Mouse (Mus musculus) left cerebral cortex, postnatal 36 days (tissue): Measurements from ENCODE around the gene Cryab. TPM values are rescaled to one million over a fixed set of nuclear protein-coding genes. Genes with fewer than 3 reads are reported as not detected.

ENCODE experiments used
- DNase-seq, 2 experiments: peaks; one replicate each; pipeline ENCODE4 v3.0.0; 2021 to 2022; ENCODE audit warnings: low spot score in 2 of 2, mixed read lengths in 1 of 2
- intact Hi-C: fragments of 180-260 bp; cut with DNase I; formaldehyde crosslinking; loops from one replicate; pipeline ENCODE4 v1.15.1; 2025
- total RNA-seq, 2 experiments: library from RNA; stranded (reverse); gene quantifications; 2 replicates each; pipeline ENCODE4 v1.2.3; 2021

Cryab gene
- total RNA-seq = 100 to 1,000 TPM; 151 to 182 TPM

DNA sequence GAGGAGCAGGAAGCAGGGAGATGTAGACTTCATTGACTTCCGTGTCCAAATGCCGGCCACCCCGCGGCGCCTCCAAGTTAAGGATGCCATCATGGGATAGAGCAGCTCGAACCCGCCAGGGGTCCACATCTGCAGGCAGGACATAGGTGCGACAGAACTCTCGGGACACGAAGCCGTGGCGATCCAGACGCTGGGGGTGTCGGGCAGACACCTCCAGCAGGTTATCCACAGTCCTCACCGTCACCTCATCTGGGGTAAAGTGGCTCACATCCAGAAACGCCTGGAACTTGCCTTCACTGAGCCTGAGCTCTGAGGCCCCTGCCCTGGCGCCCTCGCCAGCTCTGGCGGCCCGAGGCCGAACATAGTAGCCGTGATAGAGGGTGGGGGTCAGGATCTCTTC is at the start of gene Cryab:
Gene Cryab, plus strand, starts transcription at position 3 of the 400 bp plus-strand sequence.
- DNase-seq = no peak
- intact Hi-C loops = no loop called here

DNA sequence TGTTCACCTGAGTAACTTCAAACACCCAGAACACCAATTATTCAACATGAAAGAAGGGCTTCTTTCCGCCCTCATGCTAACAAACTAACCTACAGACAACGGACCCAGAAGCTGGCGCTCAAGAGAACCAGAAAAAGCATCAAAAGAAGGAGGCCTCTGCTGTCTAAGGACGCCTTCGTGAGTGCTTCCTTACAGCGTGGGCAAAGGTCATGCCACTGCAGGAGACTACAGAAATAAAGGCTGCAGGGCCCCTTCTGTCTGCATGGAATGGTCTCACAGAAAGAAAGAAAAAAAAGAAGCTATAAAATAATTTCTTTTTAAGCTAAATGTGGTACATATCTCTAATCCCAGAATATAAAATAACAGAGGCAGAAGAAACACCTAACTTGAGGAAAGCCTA is 46.2 kb upstream of the Cryab start:
- no peak for DNase-seq
- intact Hi-C loops = no loop called here

DNA sequence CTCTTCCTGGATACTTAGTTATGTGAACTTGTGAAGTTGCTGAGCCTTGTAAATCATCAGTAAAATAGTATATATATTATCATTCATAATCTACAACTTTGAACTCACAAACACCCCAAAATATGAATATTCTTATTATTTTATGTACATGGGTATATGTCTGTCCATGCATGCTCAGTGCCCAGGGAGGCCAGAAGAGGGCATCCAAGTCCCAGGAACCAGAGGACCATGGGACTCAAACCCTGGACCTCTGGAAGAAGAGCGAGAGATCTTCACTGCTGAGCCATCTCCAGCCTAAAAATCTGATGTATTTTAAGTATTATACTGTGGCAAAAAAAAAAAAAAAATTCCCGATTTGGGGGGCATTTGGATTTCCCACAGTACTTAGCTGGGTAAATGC is 42.0 kb upstream of the Cryab start:
- intact Hi-C loops = loop anchor here (2.0 kb wide), 1 partner anchor 26 kb away; no protein-coding TSS in a partner anchor
- DNase-seq = no peak

DNA sequence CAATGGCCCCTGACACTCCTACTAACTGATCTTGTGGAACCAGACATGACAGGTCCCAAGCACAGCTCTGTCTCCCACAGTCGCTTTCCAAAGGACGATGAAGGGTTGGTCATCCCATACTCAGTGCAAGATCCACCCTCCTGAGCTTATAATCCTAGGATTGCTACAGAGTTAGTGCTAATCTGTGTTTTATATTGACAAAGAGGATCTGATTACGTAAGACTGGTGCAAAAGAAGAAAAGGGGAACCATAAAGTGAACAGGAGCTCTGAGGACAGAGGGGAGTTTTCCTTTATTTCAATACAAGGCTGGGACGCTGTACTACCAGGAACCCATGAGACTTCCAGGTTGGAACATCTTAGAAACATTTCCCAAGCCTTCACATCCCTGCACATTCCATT is 39.8 kb upstream of the Cryab start:
- no peak for DNase-seq
- intact Hi-C loops = no loop called here

DNA sequence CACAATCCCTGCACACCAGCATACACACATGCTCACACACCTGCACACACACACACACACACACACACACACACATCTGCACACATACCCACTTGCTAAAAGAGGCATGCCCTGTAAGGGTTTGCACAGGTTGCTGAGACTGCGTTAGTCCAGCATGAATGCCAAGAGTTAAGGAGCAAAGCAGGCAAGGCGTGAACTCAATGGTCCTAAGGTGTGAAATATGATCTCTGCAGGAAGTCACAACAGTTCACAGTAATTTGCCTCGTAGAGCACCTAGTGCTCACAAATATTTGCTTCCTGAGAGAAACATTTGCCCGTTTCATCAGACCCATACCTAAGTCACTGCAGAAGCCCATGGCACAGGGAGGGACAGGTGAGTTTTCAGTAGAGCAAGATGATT is 36.9 kb upstream of the Cryab start:
- intact Hi-C loops = no loop called here
- no peak for DNase-seq

DNA sequence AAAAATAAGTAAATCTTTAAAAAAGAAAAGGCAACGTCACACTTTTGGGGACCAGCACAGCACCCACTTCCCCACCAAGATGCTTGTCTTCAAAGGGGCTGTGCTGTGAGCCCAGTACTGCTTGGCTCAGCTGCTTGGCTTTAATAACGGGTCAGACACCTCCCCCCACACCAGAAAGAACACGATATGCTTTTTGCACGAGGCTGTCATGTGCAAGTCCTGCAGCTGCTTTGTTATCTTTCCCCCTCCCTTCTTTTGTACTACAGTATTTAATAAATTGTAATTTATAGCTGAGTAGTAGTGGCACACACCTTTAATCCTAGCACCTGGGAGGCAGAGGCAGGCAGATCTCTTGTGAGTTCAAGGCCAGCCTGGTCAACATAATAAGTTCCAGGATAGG is 32.2 kb upstream of the Cryab start:
- DNase-seq = no peak
- intact Hi-C loops = no loop called here

DNA sequence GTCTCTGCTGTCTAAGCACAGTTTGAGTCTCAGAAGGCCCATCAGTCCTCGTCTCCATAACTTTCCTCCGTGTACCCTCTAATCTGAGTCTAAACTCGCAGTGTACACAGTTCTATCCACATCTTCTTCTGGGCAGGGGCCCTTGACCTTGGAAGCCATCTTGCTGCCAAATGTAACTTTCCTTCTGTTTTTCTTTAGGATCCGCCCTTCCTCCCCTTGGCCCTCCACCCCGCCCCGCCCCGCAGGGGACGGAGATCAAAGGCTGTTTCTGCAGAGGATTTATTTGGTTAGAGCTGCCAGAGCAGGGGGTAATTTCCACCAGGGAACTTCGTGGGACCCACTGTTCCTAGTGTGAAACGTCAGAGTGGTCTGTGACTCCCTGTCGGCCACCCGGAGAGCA is 30.1 kb upstream of the Cryab start:
- DNase-seq = no peak
- intact Hi-C loops = no loop called here

DNA sequence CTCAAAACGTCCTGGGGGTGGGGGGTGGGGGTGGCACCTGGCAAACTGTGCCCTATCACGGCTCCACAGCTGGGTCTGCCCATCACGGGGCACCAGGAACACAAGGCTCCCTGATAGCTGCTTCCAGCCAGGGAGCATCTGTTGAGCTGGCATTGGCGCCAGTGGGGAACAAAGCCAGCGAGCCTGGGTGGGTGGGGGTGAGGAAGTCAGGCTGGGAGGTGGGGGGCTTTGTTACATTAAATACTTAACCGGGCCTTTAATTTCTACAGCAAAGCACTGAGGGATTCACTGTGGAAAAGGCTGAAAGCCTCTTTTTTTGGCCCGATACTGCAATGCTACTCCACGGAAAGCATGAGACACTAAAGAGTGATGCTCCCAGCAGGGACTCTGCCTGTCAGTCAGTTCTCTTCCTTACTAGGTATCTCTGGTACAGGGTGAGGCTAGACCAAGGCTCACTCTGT is 28.6 kb upstream of the Cryab start:
- DNase-seq = no peak
- intact Hi-C loops = no loop called here

DNA sequence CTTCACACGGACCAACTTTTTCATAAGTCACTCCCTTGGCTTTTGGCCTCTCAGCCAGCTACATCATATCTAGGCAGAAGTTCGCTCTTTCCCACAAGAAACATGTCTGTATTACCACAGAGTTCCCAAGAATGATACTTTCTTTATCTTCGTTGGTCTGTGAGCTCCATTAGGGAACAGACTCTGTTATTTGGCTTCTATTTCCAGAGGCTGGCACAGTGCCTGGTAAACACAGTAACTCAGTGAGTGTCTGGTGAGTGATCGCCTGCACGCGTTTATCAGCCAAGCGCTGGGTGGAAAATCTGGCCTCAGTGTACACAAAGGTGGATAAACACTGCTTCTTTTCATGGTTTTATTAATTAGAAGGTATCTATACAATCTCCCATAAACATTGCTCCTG is 27.7 kb upstream of the Cryab start:
- intact Hi-C loops = no loop called here
- peak in 1 of 2 experiments; percentile 39 for DNase-seq

DNA sequence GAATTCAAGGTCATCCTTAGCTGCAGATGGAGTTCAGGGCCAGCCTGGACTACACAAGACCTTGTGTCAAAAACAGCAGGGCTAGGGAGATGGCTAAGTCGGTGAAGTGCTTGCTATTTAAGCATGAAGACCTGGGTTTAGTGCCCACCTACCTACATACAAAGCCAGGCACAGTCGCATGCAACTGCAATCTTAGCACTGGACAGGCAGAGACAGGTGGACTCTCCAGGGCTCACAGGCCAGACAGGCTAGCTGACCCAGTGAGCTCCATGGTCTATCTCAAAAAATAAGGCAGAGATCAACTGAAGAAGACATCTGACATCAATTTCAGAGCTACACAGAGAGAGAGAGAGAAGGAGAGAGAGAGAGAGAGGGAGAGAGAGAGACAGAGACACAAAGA is 27.0 kb upstream of the Cryab start:
- DNase-seq = no peak
- intact Hi-C loops = no loop called here

DNA sequence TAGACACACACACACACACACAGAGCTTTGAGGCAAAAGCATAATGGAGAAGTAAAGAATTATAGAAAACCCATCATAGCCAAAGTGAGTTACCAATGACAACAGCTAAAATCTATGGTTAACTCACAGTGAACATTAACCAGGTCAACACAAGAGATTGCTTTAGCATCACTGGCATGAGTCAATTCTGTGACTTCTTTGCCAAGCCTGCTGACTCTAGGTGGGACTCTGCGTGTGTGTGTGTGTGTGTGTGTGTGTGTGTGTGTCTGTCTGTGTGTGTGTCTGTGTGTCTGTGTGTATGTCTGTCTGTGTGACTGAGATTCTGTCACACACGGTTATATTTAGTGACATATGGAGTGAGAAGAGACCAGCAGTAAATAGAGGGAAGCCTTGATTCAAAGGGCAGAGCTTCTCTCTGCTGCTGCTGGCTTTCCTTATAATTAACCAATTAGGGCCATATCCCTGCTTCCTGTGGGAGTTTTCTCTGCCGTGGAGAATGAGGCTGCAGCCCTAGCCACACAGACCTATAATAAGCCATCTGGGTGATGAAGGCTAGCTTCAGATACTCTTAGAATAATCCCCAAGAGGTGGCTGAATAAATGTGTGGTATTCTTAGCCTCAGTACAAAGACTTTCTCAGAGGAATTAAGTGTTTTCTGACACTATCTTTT is 26.3 kb upstream of the Cryab start:
- no peak for DNase-seq
- intact Hi-C loops = loop anchor here (5.0 kb wide), 1 partner anchor 43 kb away; the partner anchor contains the start of gene Fdxacb1

DNA sequence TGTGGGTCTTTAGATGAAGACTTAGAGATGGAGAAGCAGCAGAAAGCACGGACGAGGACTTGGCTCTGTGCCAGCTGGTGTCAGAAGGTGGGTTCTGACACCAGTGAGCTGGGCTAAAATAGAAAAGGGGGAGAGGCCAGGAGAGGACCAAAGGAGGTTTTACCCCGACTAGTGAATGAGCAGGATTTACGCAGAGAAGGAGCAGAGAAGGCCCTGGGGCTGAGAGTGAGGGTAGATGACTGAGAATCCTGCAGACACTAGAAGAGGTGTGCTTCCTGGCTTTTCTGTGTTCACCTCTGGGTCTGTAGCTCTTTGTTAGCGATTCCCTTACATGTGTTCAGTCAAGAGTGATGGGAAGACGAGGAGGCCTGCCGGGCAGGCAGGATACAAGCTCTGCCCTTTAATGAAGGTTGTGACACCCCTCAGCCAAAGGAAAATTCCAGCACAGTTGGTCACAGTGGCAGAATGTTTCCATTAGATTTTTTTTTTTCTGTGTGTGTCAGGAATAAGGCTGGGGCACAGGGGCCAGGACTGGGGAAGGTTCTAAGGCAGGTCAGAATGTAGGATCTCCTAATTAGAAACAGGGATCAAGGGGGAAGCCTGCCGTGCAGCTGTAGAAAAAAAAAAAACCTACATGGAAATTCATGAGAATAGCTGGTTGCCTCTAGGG is 25.1 kb upstream of the Cryab start:
- intact Hi-C loops = loop anchor here (5.0 kb wide), 1 partner anchor 41 kb away; the partner anchor contains the start of gene Fdxacb1

DNA sequence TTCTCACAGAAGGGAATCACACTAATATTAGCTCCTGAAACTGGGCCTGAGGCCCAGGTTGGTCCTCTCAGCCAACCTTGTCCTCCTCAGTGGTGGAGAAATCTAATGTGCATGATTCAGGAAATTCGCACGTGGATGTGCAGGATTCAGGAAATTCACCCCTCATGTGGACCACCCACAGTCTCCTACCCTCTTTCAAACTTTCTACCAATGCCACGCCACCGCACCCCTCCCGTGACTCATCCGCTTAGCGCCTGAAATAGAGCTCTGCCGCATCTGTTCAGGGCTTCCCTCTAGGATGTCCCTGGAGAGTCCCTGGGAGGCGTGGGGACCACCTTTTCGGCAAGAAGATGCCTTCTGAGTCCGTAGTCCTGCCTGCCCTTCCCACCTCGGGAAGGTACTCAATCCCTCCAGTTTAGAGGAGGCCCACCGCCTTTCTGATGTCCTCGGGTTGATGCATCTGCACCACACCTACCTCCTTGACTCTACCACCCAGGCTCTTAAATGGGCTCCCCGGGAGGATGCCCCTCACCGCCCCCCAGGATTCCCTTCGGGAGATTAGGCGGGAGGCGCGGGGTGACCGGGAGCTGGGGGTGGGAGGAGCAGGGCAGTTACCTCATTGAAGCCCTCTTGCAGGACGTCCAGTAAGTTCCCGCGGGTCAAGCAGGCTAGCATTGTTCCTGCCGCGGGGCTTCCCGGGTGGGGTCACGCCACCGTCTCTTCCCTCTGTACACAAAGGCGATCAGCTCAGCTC is 23.8 kb upstream of the Cryab start:
- intact Hi-C loops = loop anchor here (5.0 kb wide), 1 partner anchor 40 kb away; the partner anchor contains the start of gene Fdxacb1
- DNase-seq = peak; percentile 76 to 78

More for the DNA sequence above, 25.1 kb upstream of the Cryab start:
- no peak for DNase-seq

DNA sequence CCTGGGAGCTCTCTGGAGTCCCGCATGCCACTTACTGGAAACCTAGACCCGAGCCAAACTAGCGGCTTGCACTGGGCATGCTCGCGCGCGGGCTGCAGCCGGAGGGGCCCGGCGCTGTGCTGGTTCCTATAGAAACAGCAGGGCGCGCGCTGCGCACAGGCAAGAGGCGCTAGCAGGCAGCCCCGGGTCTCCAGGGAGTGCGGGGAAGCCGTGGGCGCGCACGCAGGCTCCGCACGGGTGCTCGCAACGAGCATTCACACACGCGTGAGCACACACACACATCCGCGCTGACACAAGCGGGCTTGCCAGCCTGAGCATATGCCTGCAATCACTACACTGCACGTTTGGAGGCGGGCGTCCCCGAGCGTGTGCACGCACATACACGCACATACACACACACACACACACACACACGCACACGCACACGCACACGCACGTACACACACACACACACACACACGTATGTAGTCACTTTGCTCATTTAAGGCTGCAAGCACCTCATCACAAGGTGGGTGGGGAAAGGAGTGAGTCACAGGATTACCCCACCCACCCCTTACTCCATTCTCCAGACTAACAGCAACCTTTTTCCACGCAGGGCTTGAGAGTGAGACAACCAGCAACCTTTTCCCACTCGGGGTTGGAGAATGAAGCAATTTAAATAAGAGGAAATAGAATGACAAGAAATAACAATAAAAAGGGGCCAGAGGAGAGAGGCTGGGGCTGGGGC is 23.0 kb upstream of the Cryab start:
- intact Hi-C loops = loop anchor here (5.0 kb wide), 1 partner anchor 39 kb away; the partner anchor contains the start of gene Fdxacb1
- peak; percentile 87 to 90 for DNase-seq

DNA sequence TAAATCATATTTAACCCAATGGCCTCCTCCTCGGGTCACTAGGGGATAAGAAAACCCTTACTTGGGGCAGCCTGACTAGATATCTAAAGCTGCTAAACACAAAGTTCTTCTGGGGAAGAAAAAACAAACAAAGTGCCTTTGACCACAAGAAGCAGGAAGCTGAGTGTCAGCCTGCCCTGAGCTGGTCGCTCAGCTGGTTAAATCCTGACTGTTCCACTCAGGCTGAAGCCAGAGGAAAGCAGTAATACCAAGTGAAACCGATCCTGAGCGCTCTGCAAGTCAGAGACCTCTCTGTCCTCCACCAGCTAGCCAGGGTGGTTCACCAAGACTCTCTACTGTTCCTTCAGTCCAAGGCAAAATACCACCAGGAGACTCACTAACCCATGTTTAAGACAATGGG is 21.5 kb upstream of the Cryab start:
- intact Hi-C loops = loop anchor here (5.0 kb wide), 1 partner anchor 38 kb away; the partner anchor contains the start of gene Fdxacb1
- DNase-seq = no peak

DNA sequence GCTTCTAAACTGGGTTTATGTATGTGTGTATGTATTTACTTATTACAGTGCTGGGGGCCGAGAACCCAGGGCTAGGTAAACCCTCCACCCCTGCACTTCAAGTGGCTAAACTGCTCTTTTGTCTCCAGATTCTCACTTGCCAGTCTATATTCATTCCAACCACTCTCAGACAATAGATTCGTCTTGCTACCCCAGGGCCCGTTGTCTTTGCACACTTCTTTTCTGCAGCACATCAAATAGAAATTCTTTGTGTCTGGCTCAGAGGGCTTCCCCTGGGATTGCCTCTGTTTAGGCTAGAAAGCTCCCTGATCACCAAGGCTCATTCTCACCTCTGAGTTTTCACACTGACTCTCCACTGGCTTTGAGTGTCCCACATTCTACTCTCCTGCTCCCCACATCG is 18.6 kb upstream of the Cryab start:
- intact Hi-C loops = no loop called here
- DNase-seq = no peak

DNA sequence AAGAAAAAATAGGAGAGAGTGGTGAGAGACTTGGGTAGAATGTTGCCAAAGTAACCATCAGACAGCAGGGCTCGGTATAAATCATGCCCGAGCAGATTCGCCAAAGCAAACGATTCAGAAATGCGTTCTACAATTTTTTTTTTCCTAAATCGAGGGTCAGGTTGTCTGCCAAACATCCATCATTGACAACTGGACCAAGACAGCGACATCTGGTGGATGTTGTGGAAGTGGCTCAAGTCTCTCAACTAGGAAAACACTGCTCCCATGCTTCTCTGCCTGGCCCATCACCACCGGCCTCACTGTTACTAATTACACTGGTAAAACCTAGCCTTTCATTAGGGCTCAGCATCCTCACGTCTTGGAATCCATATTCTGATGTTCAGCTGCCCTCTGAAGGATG is 16.1 kb upstream of the Cryab start:
- intact Hi-C loops = loop anchor here (2.0 to 5.0 kb wide), 2 partner anchors 26 to 38 kb away; no protein-coding TSS in a partner anchor

DNA sequence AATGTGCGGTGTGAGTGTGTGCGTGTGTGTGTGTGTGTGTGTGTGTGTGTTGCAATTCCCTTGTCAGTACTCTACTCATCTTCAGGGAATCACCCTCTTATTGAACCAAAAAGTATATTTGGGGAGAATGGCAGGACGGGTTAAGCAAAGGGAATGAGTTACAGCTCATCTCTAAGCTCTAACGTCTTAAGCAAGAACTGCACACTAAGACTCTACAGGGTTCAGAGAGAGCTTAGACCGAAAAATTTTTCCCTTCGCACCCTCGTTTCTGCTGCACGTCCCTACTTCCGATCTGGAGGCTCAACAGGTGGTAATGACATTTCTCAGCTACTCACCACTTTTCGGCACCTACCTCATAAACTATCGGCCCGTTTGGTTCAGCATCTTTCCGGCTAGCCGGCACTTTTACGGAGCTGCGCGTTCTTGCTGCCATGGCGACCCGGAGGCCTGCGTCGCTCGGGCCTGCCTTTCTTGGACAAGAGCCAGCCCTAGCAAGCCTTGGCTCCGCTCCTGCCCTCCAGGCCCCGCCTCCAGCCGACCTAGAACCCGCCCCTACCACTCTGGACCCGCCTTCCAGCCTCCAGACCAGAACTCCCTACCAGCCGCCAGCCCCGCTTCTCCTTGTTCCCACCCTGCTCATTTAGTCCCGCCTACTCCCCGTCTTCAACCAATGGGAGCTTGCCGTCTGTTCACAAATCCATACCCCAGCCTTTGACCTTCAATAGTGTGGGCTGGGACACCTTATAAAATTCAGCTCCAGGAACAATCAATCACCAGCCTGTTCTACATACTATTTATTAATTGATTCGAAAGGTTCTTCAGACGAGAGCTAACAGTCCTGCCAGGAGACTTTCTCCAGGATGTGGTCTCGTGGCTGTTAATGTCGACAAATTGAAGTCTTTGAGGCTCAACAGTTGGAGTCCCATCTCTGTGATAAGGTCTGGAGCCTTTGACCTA is 11.9 kb upstream of the Cryab start, which contains the start of gene Dixdc1:
Gene Dixdc1, minus strand, starts transcription at position 604 of the 957 bp plus-strand sequence.
- intact Hi-C loops = loop anchor here (5.0 kb wide), 1 partner anchor 42 kb away; no protein-coding TSS in a partner anchor
- DNase-seq = peak; percentile 87 to 89

More for the DNA sequence above, 16.1 kb upstream of the Cryab start:
- DNase-seq = peak; percentile 24 to 29
